Mouse (Mus musculus): Measurements from ENCODE around the gene Pip5k1c. TPM values are rescaled to one million over a fixed set of nuclear protein-coding genes. Genes with fewer than 3 reads are reported as not detected.
A peak's percentile ranks its signal among the peaks of the same experiment; 100 is the strongest.

The Pip5k1c gene
- polyA plus RNA-seq, 1 experiment from 2014 or later = 76.4 TPM

GRCm38 (mm10) chr10:81297246-81297645 is 4.5 kb downstream of the Pip5k1c start:
- ATAC-seq = no peak
- Histone ChIP-seq H3K27ac (ENCODE audit: low read depth, low read length) (no peak overlapping the region), H3K9me3 (replicated peaks; ENCODE audit: control insufficient read depth, low read length) (no peaks in the 10 kb centered on the region), H3K4me1 (ENCODE audit: control insufficient read depth, insufficient read depth, low read length) (peaks cover 14% of the 10 kb centered on the region), H3K9ac (ENCODE audit: low read length) (no peak overlapping the region), H3K4me2 (ENCODE audit: low read length) (no peak overlapping the region), H3K4me3 (ENCODE audit: low read depth, low read length) (no peak overlapping the region), H3K36me3 (ENCODE audit: control insufficient read depth, insufficient read depth, low read length) (peaks cover 4% of the 10 kb centered on the region; the same call in 1 of the 2 replicates), H3K27me3 (replicated peaks; ENCODE audit: control insufficient read depth, insufficient read depth, low read length) (no peaks in the 10 kb centered on the region)
- DNase-seq (ENCODE audit: low spot score) = no peak
- WGBS = 92% methylated on average over 6 of the region's 6 CpGs

- Histone ChIP-seq H3K27ac (ENCODE audit: low read depth, low read length) (no peak overlapping the region), H3K27me3 (replicated peaks; ENCODE audit: control insufficient read depth, insufficient read depth, low read length) (no peaks in the 10 kb centered on the region), H3K9ac (ENCODE audit: low read length) (no peak overlapping the region), H3K4me1 (ENCODE audit: control insufficient read depth, insufficient read depth, low read length) (peaks cover 14% of the 10 kb centered on the region), H3K9me3 (replicated peaks; ENCODE audit: control insufficient read depth, low read length) (no peaks in the 10 kb centered on the region), H3K4me2 (ENCODE audit: low read length) (no peak overlapping the region), H3K4me3 (ENCODE audit: low read depth, low read length) (no peak overlapping the region), H3K36me3 (ENCODE audit: control insufficient read depth, insufficient read depth, low read length) (peaks cover 4% of the 10 kb centered on the region; the same call in 1 of the 2 replicates)
- DNase-seq (ENCODE audit: low spot score) = no peak
- 87% methylated on average over 10 of the region's 10 CpGs for WGBS
- no peak for ATAC-seq
Measured at GRCm38 (mm10) chr10:81297845-81298244, 5.1 kb downstream of the Pip5k1c start.

- Histone ChIP-seq H3K27ac (ENCODE audit: low read depth, low read length) (no peak overlapping the region), H3K4me3 (ENCODE audit: low read depth, low read length) (no peak overlapping the region)
Measured at GRCm38 (mm10) chr10:81298369-81299100, 5.8 kb downstream of the Pip5k1c start.

GRCm38 (mm10) chr10:81299585-81300351 is 7.0 kb downstream of the Pip5k1c start:
- Histone ChIP-seq H3K9me3 (replicated peaks; ENCODE audit: control insufficient read depth, low read length) (no peaks in the 10 kb centered on the region), H3K9ac (ENCODE audit: low read length) (no peak overlapping the region), H3K27ac (ENCODE audit: low read depth, low read length) (no peak overlapping the region), H3K27me3 (replicated peaks; ENCODE audit: control insufficient read depth, insufficient read depth, low read length) (no peaks in the 10 kb centered on the region), H3K4me3 (ENCODE audit: low read depth, low read length) (no peak overlapping the region), H3K4me2 (ENCODE audit: low read length) (no peak overlapping the region), H3K36me3 (ENCODE audit: control insufficient read depth, insufficient read depth, low read length) (peaks cover 4% of the 10 kb centered on the region; the same call in 1 of the 2 replicates), H3K4me1 (ENCODE audit: control insufficient read depth, insufficient read depth, low read length) (peaks cover 2% of the 10 kb centered on the region)
- DNase-seq (ENCODE audit: low spot score) = no peak
- 96% methylated on average over 14 of the region's 14 CpGs for WGBS
- ATAC-seq = no peak

More at GRCm38 (mm10) chr10:81298369-81299100, 5.8 kb downstream of the Pip5k1c start:
- ATAC-seq = no peak
- H3K4me2 ChIP-seq (ENCODE audit: low read length) = no peak overlapping the region
- DNase-seq (ENCODE audit: low spot score) = no peak
- H3K9ac ChIP-seq (ENCODE audit: low read length) = no peak overlapping the region
- H3K4me1 ChIP-seq (ENCODE audit: control insufficient read depth, insufficient read depth, low read length) = peaks cover 14% of the 10 kb centered on the region
- H3K36me3 ChIP-seq (ENCODE audit: control insufficient read depth, insufficient read depth, low read length) = peaks cover 4% of the 10 kb centered on the region; the same call in 1 of the 2 replicates
- WGBS = 95% methylated on average over 17 of the region's 17 CpGs
- H3K27me3 ChIP-seq (replicated peaks; ENCODE audit: control insufficient read depth, insufficient read depth, low read length) = no peaks in the 10 kb centered on the region
- no peaks in the 10 kb centered on the region for H3K9me3 ChIP-seq (replicated peaks; ENCODE audit: control insufficient read depth, low read length)

GRCm38 (mm10) chr10:81300352-81300907 is 7.7 kb downstream of the Pip5k1c start:
- no peak overlapping the region for H3K9ac ChIP-seq (ENCODE audit: low read length)
- H3K4me3 ChIP-seq (ENCODE audit: low read depth, low read length) = no peak overlapping the region
- 86% methylated on average over 9 of the region's 9 CpGs for WGBS
- ATAC-seq = no peak
- H3K4me2 ChIP-seq (ENCODE audit: low read length) = no peak overlapping the region
- H3K4me1 ChIP-seq (ENCODE audit: control insufficient read depth, insufficient read depth, low read length) = no peaks in the 10 kb centered on the region; the same call in 1 of the 2 replicates
- no peaks in the 10 kb centered on the region for H3K9me3 ChIP-seq (replicated peaks; ENCODE audit: control insufficient read depth, low read length)
- no peak for DNase-seq (ENCODE audit: low spot score)
- H3K27me3 ChIP-seq (replicated peaks; ENCODE audit: control insufficient read depth, insufficient read depth, low read length) = no peaks in the 10 kb centered on the region
- H3K27ac ChIP-seq (ENCODE audit: low read depth, low read length) = no peak overlapping the region
- H3K36me3 ChIP-seq (ENCODE audit: control insufficient read depth, insufficient read depth, low read length) = peaks cover 2% of the 10 kb centered on the region; the same call in 1 of the 2 replicates

GRCm38 (mm10) chr10:81301321-81301720 is 8.6 kb downstream of the Pip5k1c start:
- H3K4me1 ChIP-seq (ENCODE audit: control insufficient read depth, insufficient read depth, low read length) = no peaks in the 10 kb centered on the region
- no peak overlapping the region for H3K4me2 ChIP-seq (ENCODE audit: low read length)
- DNase-seq (ENCODE audit: low spot score) (no peak), ATAC-seq (no peak)
- no peaks in the 10 kb centered on the region for H3K9me3 ChIP-seq (replicated peaks; ENCODE audit: control insufficient read depth, low read length)
- peaks cover 8% of the 10 kb centered on the region for H3K36me3 ChIP-seq (ENCODE audit: control insufficient read depth, insufficient read depth, low read length)
- no peaks in the 10 kb centered on the region for H3K27me3 ChIP-seq (replicated peaks; ENCODE audit: control insufficient read depth, insufficient read depth, low read length)
- 83% methylated on average over 9 of the region's 9 CpGs for WGBS
- no peak overlapping the region for H3K9ac ChIP-seq (ENCODE audit: low read length)
- no peak overlapping the region for H3K4me3 ChIP-seq (ENCODE audit: low read depth, low read length)
- no peak overlapping the region for H3K27ac ChIP-seq (ENCODE audit: low read depth, low read length)

- Histone ChIP-seq H3K9ac (ENCODE audit: low read length) (0 out of 2 replicates have a peak overlapping the region, but pooled peaks have one; percentile 32), H3K36me3 (ENCODE audit: control insufficient read depth, insufficient read depth, low read length) (peaks cover 18% of the 10 kb centered on the region), H3K4me3 (ENCODE audit: low read depth, low read length) (no peak overlapping the region), H3K9me3 (replicated peaks; ENCODE audit: control insufficient read depth, low read length) (no peaks in the 10 kb centered on the region), H3K4me1 (ENCODE audit: control insufficient read depth, insufficient read depth, low read length) (no peaks in the 10 kb centered on the region), H3K27ac (ENCODE audit: low read depth, low read length) (no peak overlapping the region; the same call in 1 of the 2 replicates), H3K27me3 (replicated peaks; ENCODE audit: control insufficient read depth, insufficient read depth, low read length) (no peaks in the 10 kb centered on the region), H3K4me2 (ENCODE audit: low read length) (no peak overlapping the region)
- ATAC-seq (no peak), DNase-seq (ENCODE audit: low spot score) (no peak)
- 64% methylated on average over 4 of the region's 4 CpGs for WGBS
Measured at GRCm38 (mm10) chr10:81302288-81302687, 9.5 kb downstream of the Pip5k1c start.

- Histone ChIP-seq H3K4me2 (ENCODE audit: low read length) (no peak overlapping the region), H3K27ac (ENCODE audit: low read depth, low read length) (no peak overlapping the region), H3K9ac (ENCODE audit: low read length) (peak overlapping the region; percentile 32; the same call in 1 of the 2 replicates), H3K4me1 (ENCODE audit: control insufficient read depth, insufficient read depth, low read length) (no peaks in the 10 kb centered on the region), H3K9me3 (replicated peaks; ENCODE audit: control insufficient read depth, low read length) (no peaks in the 10 kb centered on the region), H3K27me3 (replicated peaks; ENCODE audit: control insufficient read depth, insufficient read depth, low read length) (no peaks in the 10 kb centered on the region), H3K36me3 (ENCODE audit: control insufficient read depth, insufficient read depth, low read length) (peaks cover 23% of the 10 kb centered on the region), H3K4me3 (ENCODE audit: low read depth, low read length) (no peak overlapping the region)
- 64% methylated on average over 14 of the region's 14 CpGs for WGBS
- DNase-seq (ENCODE audit: low spot score) (no peak), ATAC-seq (no peak)
Measured at GRCm38 (mm10) chr10:81302781-81303218, 10.0 kb downstream of the Pip5k1c start.

Measured in forebrain, embryonic 14.5 days (tissue).